Mouse (Mus musculus): ENCODE results near the gene Stat2. TPM values are rescaled to one million over a fixed set of nuclear protein-coding genes. Genes with fewer than 3 reads are reported as not detected.
A peak's percentile ranks its signal among the peaks of the same experiment; 100 is the strongest.
"Not testable (repeated sequence)": the region's sequence is repeated elsewhere in the genome, so short reads cannot be mapped to it uniquely, and the experiment has no call there.

Gene Stat2
- polyA plus RNA-seq, 1 experiment from 2014 or later = 12.1 TPM

GRCm38 (mm10) chr10:128263393-128264310, 6.7 kb upstream of the Stat2 start:
- Histone ChIP-seq H3K4me3 (ENCODE audit: low read depth, low read length) (no peak overlapping the region), H3K9me3 (ENCODE audit: low read length) (no peaks in the 10 kb centered on the region), H3K27ac (ENCODE audit: low read depth) (no peak overlapping the region), H3K27me3 (ENCODE audit: insufficient read depth, low read length) (no peaks in the 10 kb centered on the region), H3K9ac (replicated peaks) (no peak overlapping the region), H3K4me1 (ENCODE audit: insufficient read depth) (peaks cover 12% of the 10 kb centered on the region), H3K36me3 (replicated peaks; ENCODE audit: insufficient read depth, low read length) (no peaks in the 10 kb centered on the region), H3K4me2 (ENCODE audit: low read depth, low read length) (no peak overlapping the region)
- DNase-seq (no peak), ATAC-seq (no peak)
- TF ChIP-seq EP300 (IDR thresholded peaks at IDR 0.05; ENCODE audit: low read depth) (no peak), CTCF (IDR thresholded peaks at IDR 0.05; ENCODE audit: low read depth) (no peak)
- 72% methylated on average over 6 of the region's 6 CpGs for WGBS (ENCODE audit: insufficient replicate concordance)

DNA sequence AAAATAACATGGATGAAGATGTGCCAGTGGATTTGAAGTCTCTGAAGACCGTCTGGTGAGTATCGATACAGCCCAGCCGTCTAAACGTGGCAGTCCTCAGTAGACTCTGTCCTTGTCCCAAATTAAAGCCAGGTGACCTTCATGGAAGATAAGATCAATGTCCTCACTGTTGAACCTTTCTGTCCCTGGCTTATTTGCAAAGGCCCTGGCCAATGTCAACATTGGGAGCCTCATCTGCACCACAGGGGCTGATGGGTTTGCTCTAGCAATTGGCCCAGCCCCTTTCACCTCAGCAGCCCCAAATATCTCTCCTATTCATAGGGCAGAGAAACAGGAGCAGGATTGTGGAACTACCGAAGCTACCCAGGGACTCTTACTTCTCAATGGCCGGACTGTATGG, 2.0 kb upstream of the Stat2 start, which contains the start of gene Apof:
TSS of gene Apof (plus strand) at position 301 of the 400 bp plus-strand sequence.
- H3K27ac ChIP-seq (ENCODE audit: low read depth) = peak within 1 kb of the TSS; percentile 92
- H3K36me3 ChIP-seq (replicated peaks; ENCODE audit: insufficient read depth, low read length) = no peaks in the 10 kb centered on the region
- peak within 1 kb of the TSS; percentile 68 for H3K4me2 ChIP-seq (ENCODE audit: low read depth, low read length)
- WGBS (ENCODE audit: insufficient replicate concordance) = 73% methylated on average over 6 of the region's 6 CpGs
- H3K4me3 ChIP-seq (ENCODE audit: low read depth, low read length) = peak within 1 kb of the TSS; percentile 83
- DNase-seq (peak; percentile 60), ATAC-seq (peak; percentile 62)
- peak; percentile 71; the same call in 1 of the 2 replicates for TF ChIP-seq EP300 (IDR thresholded peaks at IDR 0.05; ENCODE audit: low read depth)
- no peak for TF ChIP-seq CTCF (IDR thresholded peaks at IDR 0.05; ENCODE audit: low read depth)
- peak within 1 kb of the TSS; percentile 63 for H3K9ac ChIP-seq (replicated peaks)
- H3K27me3 ChIP-seq (ENCODE audit: insufficient read depth, low read length) = no peaks in the 10 kb centered on the region
- peaks cover 16% of the 10 kb centered on the region for H3K4me1 ChIP-seq (ENCODE audit: insufficient read depth)
- H3K9me3 ChIP-seq (ENCODE audit: low read length) = no peaks in the 10 kb centered on the region

GRCm38 (mm10) chr10:128269206-128269910, 1.0 kb upstream of the Stat2 start:
- Histone ChIP-seq H3K27me3 (ENCODE audit: insufficient read depth, low read length) (no peaks in the 10 kb centered on the region), H3K9me3 (ENCODE audit: low read length) (no peaks in the 10 kb centered on the region), H3K9ac (replicated peaks) (peak overlapping the region; percentile 63), H3K4me1 (ENCODE audit: insufficient read depth) (peaks cover 16% of the 10 kb centered on the region), H3K4me3 (ENCODE audit: low read depth, low read length) (peak overlapping the region; percentile 83), H3K4me2 (ENCODE audit: low read depth, low read length) (peak overlapping the region; percentile 68), H3K36me3 (replicated peaks; ENCODE audit: insufficient read depth, low read length) (no peaks in the 10 kb centered on the region), H3K27ac (ENCODE audit: low read depth) (peak overlapping the region; percentile 92)
- WGBS (ENCODE audit: insufficient replicate concordance) = 80% methylated on average over 16 of the region's 16 CpGs
- no peak for TF ChIP-seq CTCF (IDR thresholded peaks at IDR 0.05; ENCODE audit: low read depth)
- no peak for TF ChIP-seq EP300 (IDR thresholded peaks at IDR 0.05; ENCODE audit: low read depth)
- no peak for ATAC-seq
- DNase-seq = no peak

GRCm38 (mm10) chr10:128270866-128271265, 507 bp downstream of the Stat2 start:
- WGBS (ENCODE audit: insufficient replicate concordance) = 35% methylated on average over 7 of the region's 7 CpGs
- H3K27ac ChIP-seq (ENCODE audit: low read depth) = peak overlapping the region; percentile 88
- H3K9ac ChIP-seq (replicated peaks) = peak overlapping the region; percentile 82
- TF ChIP-seq CTCF (IDR thresholded peaks at IDR 0.05; ENCODE audit: low read depth) = no peak
- ATAC-seq (no peak), DNase-seq (no peak)
- H3K9me3 ChIP-seq (ENCODE audit: low read length) = no peaks in the 10 kb centered on the region
- H3K4me2 ChIP-seq (ENCODE audit: low read depth, low read length) = peak overlapping the region; percentile 68
- H3K27me3 ChIP-seq (ENCODE audit: insufficient read depth, low read length) = no peaks in the 10 kb centered on the region
- peaks cover 16% of the 10 kb centered on the region for H3K4me1 ChIP-seq (ENCODE audit: insufficient read depth)
- peak overlapping the region; percentile 83 for H3K4me3 ChIP-seq (ENCODE audit: low read depth, low read length)
- no peaks in the 10 kb centered on the region for H3K36me3 ChIP-seq (replicated peaks; ENCODE audit: insufficient read depth, low read length)

DNA sequence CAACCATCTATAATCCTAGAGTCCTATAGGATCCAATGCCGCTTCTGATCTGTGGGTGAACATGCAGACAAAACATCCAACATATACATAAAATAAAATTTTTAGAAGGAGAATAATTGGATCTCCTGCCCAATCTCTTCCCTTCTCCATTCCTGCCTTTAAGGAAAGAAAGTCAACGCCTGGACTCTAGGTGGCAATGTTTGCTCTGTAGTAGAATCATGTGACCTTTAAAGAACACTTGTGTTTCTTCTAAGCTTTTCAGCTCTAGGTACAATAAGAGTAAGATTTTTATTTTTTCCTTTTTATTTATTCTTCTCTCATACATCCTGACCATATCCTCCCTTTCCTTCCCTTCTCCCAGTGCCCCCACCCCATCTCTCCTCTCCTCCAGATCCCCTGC, 1.5 kb downstream of the Stat2 start:
- Histone ChIP-seq H3K27me3 (ENCODE audit: insufficient read depth, low read length) (no peaks in the 10 kb centered on the region), H3K27ac (ENCODE audit: low read depth) (no peak overlapping the region), H3K4me3 (ENCODE audit: low read depth, low read length) (peak overlapping the region; percentile 83; the same call in 1 of the 2 replicates), H3K9ac (replicated peaks) (peak overlapping the region; percentile 36; the same call in 1 of the 2 replicates), H3K36me3 (replicated peaks; ENCODE audit: insufficient read depth, low read length) (peaks cover 7% of the 10 kb centered on the region), H3K4me1 (ENCODE audit: insufficient read depth) (peaks cover 16% of the 10 kb centered on the region), H3K4me2 (ENCODE audit: low read depth, low read length) (peak overlapping the region; percentile 68), H3K9me3 (ENCODE audit: low read length) (no peaks in the 10 kb centered on the region)
- TF ChIP-seq EP300 (IDR thresholded peaks at IDR 0.05; ENCODE audit: low read depth) (no peak), CTCF (IDR thresholded peaks at IDR 0.05; ENCODE audit: low read depth) (peak; percentile 57)
- ATAC-seq (no peak), DNase-seq (no peak)
- 56% methylated on average over 2 of the region's 2 CpGs for WGBS (ENCODE audit: insufficient replicate concordance)

DNA sequence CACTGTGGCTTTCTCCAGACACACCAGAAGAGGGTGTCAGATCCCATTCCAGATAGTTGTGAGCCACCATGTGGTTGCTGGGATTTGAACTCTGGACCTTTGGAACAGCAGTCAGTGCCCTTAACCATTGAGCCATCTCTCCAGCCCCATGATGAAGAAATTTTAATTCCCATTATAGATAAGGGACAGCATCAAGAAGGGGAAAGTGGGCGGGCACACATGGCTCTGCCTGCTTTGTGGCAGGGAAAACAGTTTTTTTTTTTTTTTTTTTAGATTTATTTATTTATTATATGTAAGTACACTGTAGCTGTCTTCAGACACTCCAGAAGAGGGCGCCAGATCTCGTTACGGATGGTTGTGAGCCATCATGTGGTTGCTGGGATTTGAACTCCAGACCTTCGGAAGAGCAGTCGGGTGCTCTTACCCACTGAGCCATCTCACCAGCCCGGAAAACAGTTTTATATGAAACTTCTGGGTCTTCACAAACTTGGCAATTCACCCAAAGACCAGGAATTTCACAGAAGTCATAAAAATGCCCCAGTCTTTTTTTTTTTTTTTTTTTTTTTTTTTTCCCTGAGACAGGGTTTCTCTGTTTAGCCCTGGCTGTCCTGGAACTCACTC, 2.6 kb downstream of the Stat2 start:
- WGBS (ENCODE audit: insufficient replicate concordance) = 95% methylated on average over 4 of the region's 7 CpGs
- H3K4me2 ChIP-seq (ENCODE audit: low read depth, low read length) = not testable (repeated sequence)

GRCm38 (mm10) chr10:128275374-128275773, 5.0 kb downstream of the Stat2 start:
- Histone ChIP-seq H3K36me3 (replicated peaks; ENCODE audit: insufficient read depth, low read length) (peaks cover 39% of the 10 kb centered on the region), H3K4me1 (ENCODE audit: insufficient read depth) (peaks cover 10% of the 10 kb centered on the region)
- H3K27me3 ChIP-seq (ENCODE audit: insufficient read depth, low read length); ATAC-seq; DNase-seq; H3K4me3 ChIP-seq (ENCODE audit: low read depth, low read length); H3K4me2 ChIP-seq (ENCODE audit: low read depth, low read length); H3K27ac ChIP-seq (ENCODE audit: low read depth); H3K9me3 ChIP-seq (ENCODE audit: low read length); H3K9ac ChIP-seq (replicated peaks): not testable (repeated sequence)
- WGBS (ENCODE audit: insufficient replicate concordance) = 93% methylated on average over 1 of the region's 1 CpGs

More for the DNA sequence above, 2.6 kb downstream of the Stat2 start:
- ATAC-seq; H3K27ac ChIP-seq (ENCODE audit: low read depth); H3K27me3 ChIP-seq (ENCODE audit: insufficient read depth, low read length); H3K4me3 ChIP-seq (ENCODE audit: low read depth, low read length); H3K9ac ChIP-seq (replicated peaks); DNase-seq; H3K9me3 ChIP-seq (ENCODE audit: low read length): not testable (repeated sequence)
- Histone ChIP-seq H3K36me3 (replicated peaks; ENCODE audit: insufficient read depth, low read length) (peaks cover 16% of the 10 kb centered on the region), H3K4me1 (ENCODE audit: insufficient read depth) (peaks cover 16% of the 10 kb centered on the region)

All from liver, postnatal 0 days (tissue).